Mouse (Mus musculus) G1E (cell line): ENCODE results near the gene Plod3.

Source experiments
- CTCF ChIP-seq: IDR thresholded peaks from 2 replicates; pipeline ENCODE4 v1.5.1; 2012; ENCODE audit warnings: low read depth, low read length, inconsistent platforms, mixed read lengths
- GATA1 ChIP-seq: IDR thresholded peaks from 2 replicates; pipeline ENCODE4 v1.6.1; 2012; ENCODE audit warnings: borderline replicate concordance, low read length, inconsistent platforms, mixed read lengths
- GATA2 ChIP-seq: IDR thresholded peaks from 2 replicates; pipeline ENCODE4 v1.6.1; 2012; ENCODE audit warnings: low read depth, low read length, inconsistent platforms, borderline replicate concordance
- POLR2AphosphoS5 ChIP-seq: IDR thresholded peaks from 2 replicates; pipeline ENCODE4 v1.6.1; 2012; ENCODE audit warnings: low read depth, low read length, inconsistent platforms; ENCODE audit not compliant: insufficient replicate concordance
- TAL1 ChIP-seq: conservative IDR thresholded peaks from 2 replicates; pipeline ENCODE4 v1.6.1; 2012; ENCODE audit warnings: low read depth, low read length, inconsistent platforms, mixed read lengths

- no peak for TF ChIP-seq CTCF
- no peak for TF ChIP-seq TAL1
- TF ChIP-seq GATA1: no peak
- no peak for TF ChIP-seq GATA2
- no peak for TF ChIP-seq POLR2AphosphoS5
These were observed 33.8 kb upstream of the Plod3 start, which contains the start of gene Fis1 for GRCm38 (mm10) chr5:136953015-136953414.
